Mouse (Mus musculus): Measurements from ENCODE around the gene Igsf9b.

The Igsf9b gene

DNA sequence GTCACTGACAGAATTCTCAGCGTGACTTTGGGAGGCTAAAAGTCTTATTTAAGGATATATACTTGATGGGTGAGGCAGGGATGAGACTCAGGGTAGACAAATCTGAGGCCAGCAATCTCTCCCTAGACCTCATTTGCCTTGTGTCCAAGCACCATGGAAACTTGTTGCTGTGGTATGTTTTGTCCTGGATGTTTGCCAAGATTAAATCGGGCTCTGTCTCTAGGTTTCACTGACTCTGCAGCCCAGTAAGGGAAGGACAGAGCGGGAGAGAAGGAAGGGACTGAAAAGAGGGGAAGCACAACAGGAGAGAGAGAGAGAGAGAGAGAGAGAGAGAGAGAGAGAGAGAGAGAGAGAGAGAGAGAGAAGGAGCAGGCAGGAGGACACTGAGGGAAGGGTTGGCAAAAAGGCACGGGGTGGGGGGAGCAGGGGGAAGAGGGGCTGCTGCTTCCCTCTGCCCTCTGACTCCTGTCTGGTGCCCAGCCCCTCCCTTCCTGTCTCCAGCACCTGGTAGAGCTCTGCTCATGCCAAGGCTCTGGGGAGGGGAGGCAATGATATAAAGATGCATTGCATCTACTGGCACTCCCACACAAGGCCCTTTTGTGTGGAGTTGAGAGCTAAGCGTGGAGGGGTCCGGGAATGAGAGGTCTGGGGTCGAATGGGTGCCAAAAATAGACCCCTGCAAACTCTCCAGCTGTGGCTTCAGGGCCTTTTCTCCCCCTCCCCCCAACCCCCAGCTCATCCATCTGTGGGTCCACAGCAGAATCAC lies 9.3 kb upstream of the Igsf9b start:
- DNase-seq (ENCODE audit: extremely low read depth, insufficient read length, low spot score), result no peak

DNA sequence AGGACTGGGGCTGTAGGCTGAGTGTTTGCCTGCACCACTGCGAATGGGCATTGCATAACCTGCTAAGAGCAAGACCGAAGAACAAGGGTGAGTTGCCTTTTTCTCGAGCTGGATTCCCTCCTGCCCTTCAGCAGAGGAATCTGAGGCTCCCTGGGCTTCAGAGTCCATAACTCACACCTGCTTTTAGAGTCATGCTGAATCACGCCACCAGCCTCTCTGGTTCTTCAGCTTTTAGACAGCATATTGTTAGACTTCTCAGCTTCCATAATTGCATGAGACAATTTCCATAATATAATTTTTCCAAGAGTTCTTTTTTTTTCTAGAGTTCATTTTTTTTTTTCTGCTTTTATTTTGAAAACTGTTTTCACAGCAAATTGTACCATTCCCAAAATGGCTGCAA lies 4.6 kb upstream of the Igsf9b start:
- DNase-seq (ENCODE audit: extremely low read depth, insufficient read length, low spot score), result no peak

GRCm38 (mm10) chr9:27299286-27300187 lies 533 bp downstream of the Igsf9b start:
- no peak for DNase-seq (ENCODE audit: extremely low read depth, insufficient read length, low spot score)

DNA sequence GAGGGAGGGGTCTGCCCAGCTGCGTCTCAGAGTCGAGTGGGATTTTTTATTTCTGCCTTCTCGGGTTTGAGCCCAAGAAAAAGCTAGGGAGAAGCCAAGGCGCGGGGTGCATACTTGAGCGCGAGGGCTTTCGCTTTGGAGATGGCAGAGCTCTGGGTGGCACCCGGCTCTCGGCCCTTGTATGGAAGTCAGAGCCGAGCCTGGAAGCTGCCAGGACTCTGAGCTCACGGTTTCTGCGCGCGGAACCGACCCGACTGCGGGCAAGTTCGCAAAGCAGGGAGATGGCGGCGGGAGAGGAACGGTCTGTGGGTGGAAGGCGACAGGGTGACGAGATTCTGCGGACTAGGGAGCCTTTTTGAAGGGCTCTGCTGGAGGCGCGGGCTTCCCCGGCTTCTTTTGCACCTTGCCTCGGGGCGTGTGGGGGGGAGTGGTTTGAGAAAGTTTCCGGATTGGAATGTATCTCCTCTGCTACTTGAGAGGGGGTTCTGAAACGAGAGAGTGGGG lies 1.2 kb downstream of the Igsf9b start:
- no peak for DNase-seq (ENCODE audit: extremely low read depth, insufficient read length, low spot score)

DNA sequence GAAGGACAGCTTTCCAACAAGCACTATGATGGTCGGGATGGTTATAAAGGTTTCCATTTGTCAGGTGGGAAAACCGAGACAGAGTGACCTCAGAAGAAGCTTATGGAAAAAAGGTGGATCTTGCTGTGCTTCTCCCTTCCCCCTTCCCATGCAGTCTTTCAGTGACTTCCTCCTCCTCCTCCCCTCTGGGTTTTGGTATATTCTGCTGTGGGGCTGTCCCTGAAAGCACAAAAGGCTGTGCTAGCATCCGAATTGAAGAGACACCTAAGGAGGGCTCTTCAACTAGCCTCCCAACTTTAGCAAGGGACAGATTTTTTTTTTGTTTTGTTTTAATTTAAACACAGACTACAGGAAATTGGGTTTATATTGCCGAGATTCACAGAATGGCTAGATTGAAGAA lies 1.7 kb downstream of the Igsf9b start:
- no peak for DNase-seq (ENCODE audit: extremely low read depth, insufficient read length, low spot score)

GRCm38 (mm10) chr9:27301486-27301885 lies 2.5 kb downstream of the Igsf9b start:
- no peak for DNase-seq (ENCODE audit: extremely low read depth, insufficient read length, low spot score)

DNA sequence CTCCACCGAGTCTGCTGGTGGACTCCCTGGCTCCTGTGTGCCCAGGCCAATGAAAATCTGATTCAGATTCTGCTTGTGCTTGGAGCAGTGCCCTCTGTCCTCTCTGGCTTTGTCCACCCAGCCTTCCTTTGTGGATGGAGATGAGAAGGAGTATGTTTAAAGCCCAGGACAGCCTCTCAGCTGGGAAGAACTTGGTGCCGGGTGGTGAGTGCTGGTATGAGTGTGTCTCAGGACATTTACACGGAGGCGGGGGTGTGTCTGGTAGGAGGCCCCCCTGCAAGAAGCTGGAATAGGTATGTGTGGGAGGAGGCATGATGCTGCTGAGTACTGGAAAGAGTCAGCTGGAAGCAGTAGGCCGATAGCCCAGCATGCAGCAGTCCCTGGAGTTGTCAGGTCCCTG lies 3.3 kb downstream of the Igsf9b start:
- no peak for DNase-seq (ENCODE audit: extremely low read depth, insufficient read length, low spot score)

DNA sequence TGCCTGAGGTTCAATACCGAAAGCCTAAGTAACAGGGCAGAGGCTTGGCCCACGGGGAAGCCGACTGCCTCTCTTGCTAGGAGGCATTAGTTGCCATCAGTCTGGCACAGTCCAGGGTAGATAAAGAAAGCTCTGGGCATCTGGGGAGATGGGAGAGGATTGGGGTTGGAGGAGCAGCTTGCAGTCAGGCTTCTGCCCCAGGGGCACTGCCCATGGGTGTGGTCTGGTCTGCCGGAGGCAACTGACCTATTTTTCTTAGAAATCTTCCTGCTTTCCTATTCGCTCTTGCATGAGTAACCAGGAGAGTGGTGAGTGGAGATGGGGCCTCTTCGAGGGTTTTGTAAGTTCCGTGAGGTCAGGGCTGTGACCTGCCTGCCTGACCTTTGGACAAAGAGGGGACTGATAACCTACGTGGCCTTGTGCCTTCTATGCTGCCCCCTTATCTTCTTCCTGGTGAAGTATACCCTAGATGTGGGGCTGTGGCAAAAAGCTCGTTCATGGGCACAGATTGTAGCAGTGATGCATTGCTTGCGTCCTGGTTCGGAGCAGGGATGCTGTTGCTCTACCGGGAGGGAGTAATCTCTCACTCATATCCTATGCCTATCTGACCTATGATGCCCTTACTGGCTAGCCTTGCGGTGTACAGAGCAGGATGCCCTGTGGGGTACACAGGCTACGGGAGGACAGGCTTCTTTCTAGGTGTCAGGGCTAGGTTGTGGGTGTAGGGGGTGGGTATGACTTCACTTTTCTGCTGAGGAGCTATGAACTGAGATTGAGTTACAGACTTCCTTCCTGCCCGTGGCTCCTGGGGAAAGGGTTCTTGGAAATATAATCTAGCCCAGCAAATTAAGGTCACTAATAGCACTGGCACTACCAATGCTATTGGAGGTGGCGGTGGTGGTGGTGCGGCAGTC lies 4.8 kb downstream of the Igsf9b start:
- DNase-seq (ENCODE audit: extremely low read depth, insufficient read length, low spot score), result no peak

- DNase-seq (ENCODE audit: extremely low read depth, insufficient read length, low spot score), result no peak
Observed at GRCm38 (mm10) chr9:27304485-27305102, 5.6 kb downstream of the Igsf9b start.

DNA sequence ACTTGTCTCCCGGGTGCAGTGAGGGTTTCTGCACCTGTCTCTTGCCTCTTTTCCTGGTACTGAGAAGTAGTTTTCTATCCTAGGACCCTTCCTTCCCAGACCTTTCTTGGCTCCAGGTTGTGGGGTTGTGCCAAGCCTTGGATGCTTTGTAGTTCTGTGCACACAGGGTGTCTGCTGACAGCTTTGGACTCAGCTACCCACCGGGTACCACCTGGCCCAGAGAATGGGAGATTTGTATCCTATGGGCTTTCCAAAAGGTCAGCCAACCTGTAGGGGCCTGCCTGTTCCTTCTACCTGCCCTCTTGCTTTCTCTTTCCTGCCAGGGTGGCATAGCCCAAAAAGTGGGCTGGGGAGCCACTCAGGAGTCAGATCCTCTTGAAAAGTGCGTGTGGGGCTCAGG lies 6.5 kb downstream of the Igsf9b start:
- DNase-seq (ENCODE audit: extremely low read depth, insufficient read length, low spot score), result no peak

DNA sequence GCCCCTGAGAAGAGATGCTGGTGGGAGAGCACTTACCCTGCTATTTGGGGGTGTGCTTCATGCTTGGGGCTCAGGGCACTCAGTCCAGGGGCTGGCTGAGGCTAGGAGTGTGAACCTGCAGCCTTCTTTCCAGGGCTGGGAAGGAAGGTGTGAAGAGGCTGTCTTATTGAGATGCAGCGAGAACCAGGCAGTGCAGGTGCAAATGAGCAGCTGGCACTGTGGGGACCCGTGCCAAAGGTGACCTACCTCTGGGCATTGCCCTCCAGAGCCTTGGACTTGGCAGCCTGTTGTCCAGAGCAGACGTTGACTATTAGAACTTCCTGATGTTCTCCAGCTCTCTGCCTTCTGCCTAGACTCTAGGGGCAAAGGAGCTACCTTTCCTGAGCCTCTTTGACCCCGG lies 7.6 kb downstream of the Igsf9b start:
- no peak for DNase-seq (ENCODE audit: extremely low read depth, insufficient read length, low spot score)

DNA sequence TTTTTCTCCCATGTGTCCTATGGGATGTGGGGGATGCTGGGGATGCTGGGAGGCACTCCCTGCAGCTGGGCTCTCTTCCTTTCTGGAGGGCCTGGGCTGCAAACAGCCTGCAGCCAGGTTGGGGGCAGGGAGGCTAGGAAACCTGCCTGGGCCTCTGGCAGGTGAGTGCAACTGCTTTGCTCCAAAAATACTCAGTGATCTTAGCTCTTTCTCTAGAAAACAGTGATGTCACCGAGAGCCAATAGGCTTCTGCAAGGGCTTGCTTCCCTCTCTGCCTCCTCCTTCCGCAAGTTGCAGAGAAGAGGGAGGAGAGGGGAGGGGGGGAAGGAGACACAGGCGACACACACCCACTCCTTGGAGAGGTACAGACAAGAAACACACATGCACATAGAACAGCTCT lies 8.3 kb downstream of the Igsf9b start:
- no peak for DNase-seq (ENCODE audit: extremely low read depth, insufficient read length, low spot score)

DNA sequence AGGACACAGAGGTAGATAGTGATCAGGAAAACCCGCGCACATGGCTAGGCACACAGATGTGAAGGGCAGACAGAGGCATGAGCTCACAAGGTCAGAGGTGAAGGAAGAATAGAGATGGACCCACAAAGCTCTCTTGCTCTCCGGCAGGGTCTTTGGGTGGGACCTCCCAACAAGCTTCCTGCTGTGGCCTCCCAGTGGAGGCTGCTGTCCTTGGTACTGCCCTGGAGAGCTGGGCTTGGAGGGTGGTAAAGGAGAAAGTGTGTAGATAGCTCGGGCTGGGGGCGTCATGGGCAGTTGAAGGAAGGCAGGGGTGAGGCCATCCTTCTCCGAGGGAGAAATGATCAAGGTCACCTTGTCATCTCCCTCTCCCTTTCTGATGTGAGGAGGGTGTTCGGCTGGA lies 9.0 kb downstream of the Igsf9b start:
- no peak for DNase-seq (ENCODE audit: extremely low read depth, insufficient read length, low spot score)

- no peak for DNase-seq (ENCODE audit: extremely low read depth, insufficient read length, low spot score)
Observed at GRCm38 (mm10) chr9:27308561-27308960, 9.6 kb downstream of the Igsf9b start.

DNA sequence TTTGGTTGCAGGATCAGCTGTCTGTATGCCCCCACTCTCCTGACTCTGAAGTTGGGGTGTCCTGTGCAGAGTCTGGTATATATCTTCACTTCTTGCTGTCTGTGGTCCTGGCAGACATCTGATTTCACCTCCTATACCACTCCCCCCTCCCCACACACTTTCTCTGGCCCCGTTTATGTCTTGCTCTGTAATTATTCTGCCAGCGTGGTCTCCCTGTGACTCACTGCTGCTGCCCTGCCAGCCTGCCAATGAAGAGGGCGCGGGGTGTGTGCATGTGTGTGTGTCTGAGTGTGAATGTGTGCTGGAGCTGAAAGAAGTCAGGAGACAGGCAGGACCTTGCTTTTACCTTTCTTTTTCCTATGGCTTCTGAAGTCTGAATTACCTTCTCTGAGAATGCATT lies 11.0 kb downstream of the Igsf9b start:
- no peak for DNase-seq (ENCODE audit: extremely low read depth, insufficient read length, low spot score)

DNA sequence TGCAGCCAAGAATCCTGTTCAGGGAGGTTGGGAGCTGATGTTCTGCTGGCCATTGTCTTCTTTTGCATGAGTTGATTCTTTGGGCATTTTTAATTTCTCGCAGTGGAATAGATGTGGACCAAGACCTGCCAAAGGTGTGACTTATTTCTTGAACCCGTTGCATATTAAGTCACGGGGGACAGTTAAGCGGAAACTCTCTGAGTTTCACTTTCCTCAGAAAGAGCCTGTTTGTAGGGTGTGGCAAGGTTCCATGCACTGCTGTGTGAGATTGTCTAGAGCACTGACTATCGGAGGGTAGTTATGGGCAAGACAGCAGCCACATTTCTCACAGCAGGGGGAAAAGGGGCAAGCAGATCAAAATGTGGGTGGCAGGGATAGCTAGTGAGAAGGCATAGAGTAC lies 14.4 kb downstream of the Igsf9b start:
- no peak for DNase-seq (ENCODE audit: extremely low read depth, insufficient read length, low spot score)

- DNase-seq (ENCODE audit: extremely low read depth, insufficient read length, low spot score), result no peak
Observed at GRCm38 (mm10) chr9:27321267-27321666, 22.3 kb downstream of the Igsf9b start.

DNA sequence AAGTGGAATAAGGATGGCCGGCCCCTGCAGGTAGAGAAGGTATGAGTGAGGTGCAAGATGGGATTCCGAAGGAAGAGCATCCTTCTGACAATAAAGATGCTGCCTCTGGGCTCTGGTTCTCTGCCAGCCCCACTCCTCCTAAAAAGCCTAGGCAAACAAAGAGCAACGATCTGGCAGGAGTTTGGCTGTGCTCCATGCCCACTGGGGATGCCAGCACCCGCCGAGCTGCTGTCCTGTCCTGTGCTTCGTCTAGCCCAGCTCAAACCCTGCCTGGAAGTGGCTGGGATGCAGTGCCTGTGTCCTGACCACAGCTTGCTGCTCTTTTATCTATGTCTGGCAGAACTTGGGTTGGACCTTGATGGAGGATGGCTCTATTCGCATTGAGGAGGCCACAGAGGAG lies 23.3 kb downstream of the Igsf9b start:
- no peak for DNase-seq (ENCODE audit: extremely low read depth, insufficient read length, low spot score)

GRCm38 (mm10) chr9:27323412-27323811 lies 24.4 kb downstream of the Igsf9b start:
- DNase-seq (ENCODE audit: extremely low read depth, insufficient read length, low spot score), result no peak

GRCm38 (mm10) chr9:27325920-27326319 lies 26.9 kb downstream of the Igsf9b start:
- no peak for DNase-seq (ENCODE audit: extremely low read depth, insufficient read length, low spot score)
